Mouse (Mus musculus): ENCODE measurements around the gene Sergef. TPM values are rescaled to one million over a fixed set of nuclear protein-coding genes. Genes with fewer than 3 reads are reported as not detected.
"Not testable (repeated sequence)": the region's sequence is repeated elsewhere in the genome, so short reads cannot be mapped to it uniquely, and the experiment has no call there.

Sergef gene
- total and polyA plus RNA-seq, 2 experiments, result 4.9 to 7.5 TPM

GRCm38 (mm10) chr7:46582750-46583149 is 56.9 kb downstream of the Sergef start:
- Histone ChIP-seq H3K27me3 (ENCODE audit: control insufficient read depth, insufficient read depth, low read length) (no peaks in the 10 kb centered on the region), H3K79me2 (ENCODE audit: control insufficient read depth, insufficient read depth, low read length) (no peaks in the 10 kb centered on the region), H3K9ac (ENCODE audit: low read depth, low read length) (no peak overlapping the region), H3K36me3 (ENCODE audit: control insufficient read depth, insufficient read depth, low read length) (no peaks in the 10 kb centered on the region), H3K4me3 (ENCODE audit: insufficient read depth, low read depth, low read length) (no peak overlapping the region), H3K4me1 (ENCODE audit: control insufficient read depth, insufficient read depth, low read length) (no peaks in the 10 kb centered on the region), H3K27ac (replicated peaks; ENCODE audit: insufficient read depth, low read depth, low read length) (no peak overlapping the region)
- TF ChIP-seq POLR2A (IDR thresholded peaks at IDR 0.05; ENCODE audit: extremely low read depth, insufficient read depth, low read length) (no peak), CTCF (IDR thresholded peaks at IDR 0.05; ENCODE audit: low read depth, low read length) (no peak)
- no peak for DNase-seq (ENCODE audit: extremely low read depth, low read depth, low spot score)
- 87% methylated on average over 6 of the region's 6 CpGs for whole genome bisulfite sequencing

- WGBS, result 75% methylated on average over 8 of the region's 8 CpGs
- Histone ChIP-seq H3K9ac (ENCODE audit: low read depth, low read length) (no peak overlapping the region), H3K36me3 (ENCODE audit: control insufficient read depth, insufficient read depth, low read length) (no peaks in the 10 kb centered on the region), H3K27ac (replicated peaks; ENCODE audit: insufficient read depth, low read depth, low read length) (no peak overlapping the region), H3K79me2 (ENCODE audit: control insufficient read depth, insufficient read depth, low read length) (no peaks in the 10 kb centered on the region), H3K4me3 (ENCODE audit: insufficient read depth, low read depth, low read length) (no peak overlapping the region), H3K27me3 (ENCODE audit: control insufficient read depth, insufficient read depth, low read length) (no peaks in the 10 kb centered on the region), H3K4me1 (ENCODE audit: control insufficient read depth, insufficient read depth, low read length) (no peaks in the 10 kb centered on the region)
- TF ChIP-seq POLR2A (IDR thresholded peaks at IDR 0.05; ENCODE audit: extremely low read depth, insufficient read depth, low read length) (no peak), CTCF (IDR thresholded peaks at IDR 0.05; ENCODE audit: low read depth, low read length) (no peak)
- DNase-seq (ENCODE audit: extremely low read depth, low read depth, low spot score), result no peak
Measured at GRCm38 (mm10) chr7:46581358-46581930, 58.2 kb downstream of the Sergef start.

GRCm38 (mm10) chr7:46578091-46578490 is 61.5 kb downstream of the Sergef start:
- Histone ChIP-seq H3K27ac (replicated peaks; ENCODE audit: insufficient read depth, low read depth, low read length) (no peak overlapping the region), H3K36me3 (ENCODE audit: control insufficient read depth, insufficient read depth, low read length) (no peaks in the 10 kb centered on the region), H3K4me3 (ENCODE audit: insufficient read depth, low read depth, low read length) (no peak overlapping the region), H3K9ac (ENCODE audit: low read depth, low read length) (no peak overlapping the region), H3K79me2 (ENCODE audit: control insufficient read depth, insufficient read depth, low read length) (no peaks in the 10 kb centered on the region), H3K27me3 (ENCODE audit: control insufficient read depth, insufficient read depth, low read length) (no peaks in the 10 kb centered on the region), H3K4me1 (ENCODE audit: control insufficient read depth, insufficient read depth, low read length) (no peaks in the 10 kb centered on the region)
- DNase-seq (ENCODE audit: extremely low read depth, low read depth, low spot score), result no peak
- TF ChIP-seq POLR2A (IDR thresholded peaks at IDR 0.05; ENCODE audit: extremely low read depth, insufficient read depth, low read length) (no peak), CTCF (IDR thresholded peaks at IDR 0.05; ENCODE audit: low read depth, low read length) (no peak)
- WGBS, result 91% methylated on average over 5 of the region's 5 CpGs

- Histone ChIP-seq H3K4me1 (ENCODE audit: control insufficient read depth, insufficient read depth, low read length) (no peaks in the 10 kb centered on the region), H3K27ac (replicated peaks; ENCODE audit: insufficient read depth, low read depth, low read length) (no peak overlapping the region), H3K27me3 (ENCODE audit: control insufficient read depth, insufficient read depth, low read length) (no peaks in the 10 kb centered on the region), H3K79me2 (ENCODE audit: control insufficient read depth, insufficient read depth, low read length) (no peaks in the 10 kb centered on the region), H3K4me3 (ENCODE audit: insufficient read depth, low read depth, low read length) (no peak overlapping the region), H3K9ac (ENCODE audit: low read depth, low read length) (no peak overlapping the region), H3K36me3 (ENCODE audit: control insufficient read depth, insufficient read depth, low read length) (no peaks in the 10 kb centered on the region)
- WGBS, result 90% methylated on average over 2 of the region's 2 CpGs
- DNase-seq (ENCODE audit: extremely low read depth, low read depth, low spot score), result no peak
- TF ChIP-seq POLR2A (IDR thresholded peaks at IDR 0.05; ENCODE audit: extremely low read depth, insufficient read depth, low read length) (no peak), CTCF (IDR thresholded peaks at IDR 0.05; ENCODE audit: low read depth, low read length) (no peak)
Measured at GRCm38 (mm10) chr7:46575897-46576296, 63.7 kb downstream of the Sergef start.

GRCm38 (mm10) chr7:46572803-46573594 is 66.6 kb downstream of the Sergef start:
- Histone ChIP-seq H3K27ac (replicated peaks; ENCODE audit: insufficient read depth, low read depth, low read length) (no peak overlapping the region), H3K4me3 (ENCODE audit: insufficient read depth, low read depth, low read length) (no peak overlapping the region), H3K9ac (ENCODE audit: low read depth, low read length) (no peak overlapping the region), H3K4me1 (ENCODE audit: control insufficient read depth, insufficient read depth, low read length) (no peaks in the 10 kb centered on the region), H3K79me2 (ENCODE audit: control insufficient read depth, insufficient read depth, low read length) (no peaks in the 10 kb centered on the region), H3K27me3 (ENCODE audit: control insufficient read depth, insufficient read depth, low read length) (no peaks in the 10 kb centered on the region), H3K36me3 (ENCODE audit: control insufficient read depth, insufficient read depth, low read length) (no peaks in the 10 kb centered on the region)
- WGBS, result 83% methylated on average over 15 of the region's 15 CpGs
- TF ChIP-seq POLR2A (IDR thresholded peaks at IDR 0.05; ENCODE audit: extremely low read depth, insufficient read depth, low read length) (no peak), CTCF (IDR thresholded peaks at IDR 0.05; ENCODE audit: low read depth, low read length) (no peak)
- no peak for DNase-seq (ENCODE audit: extremely low read depth, low read depth, low spot score)

- peak; percentile 34 for DNase-seq (ENCODE audit: extremely low read depth, low read depth, low spot score)
- not testable (repeated sequence) for H3K27ac ChIP-seq (replicated peaks; ENCODE audit: insufficient read depth, low read depth, low read length); H3K4me3 ChIP-seq (ENCODE audit: insufficient read depth, low read depth, low read length); H3K27me3 ChIP-seq (ENCODE audit: control insufficient read depth, insufficient read depth, low read length); H3K9ac ChIP-seq (ENCODE audit: low read depth, low read length); H3K36me3 ChIP-seq (ENCODE audit: control insufficient read depth, insufficient read depth, low read length); H3K79me2 ChIP-seq (ENCODE audit: control insufficient read depth, insufficient read depth, low read length); H3K4me1 ChIP-seq (ENCODE audit: control insufficient read depth, insufficient read depth, low read length)
- TF ChIP-seq CTCF (IDR thresholded peaks at IDR 0.05; ENCODE audit: low read depth, low read length), result peak; percentile 66
- 65% methylated on average over 9 of the region's 9 CpGs for WGBS
Measured at GRCm38 (mm10) chr7:46569509-46569908, 70.1 kb downstream of the Sergef start.

Data from liver, adult 2 months (tissue).